Mouse (Mus musculus) T-helper 1 cell (primary cell): ENCODE measurements around the gene Kif5a.

Experiments used
- in situ Hi-C: fragments of 300-600 bp; cut with MboI, MseI; formaldehyde crosslinking; loops from one replicate; pipeline ENCODE4 v1.15.1; 2025; ENCODE audit warnings: high pct_unique_total_duplicates

Gene Kif5a

GRCm38 (mm10) chr10:127177235-127177634 is 85.9 kb downstream of the Kif5a start:
- in situ Hi-C loops: loop anchor here (5.0 kb wide), 1 partner anchor 100 kb away; the partner anchor contains the start of gene Agap2

GRCm38 (mm10) chr10:127176756-127177155 is 86.4 kb downstream of the Kif5a start:
- in situ Hi-C loops: loop anchor here (5.0 kb wide), 1 partner anchor 99 kb away; the partner anchor contains the start of gene Agap2

- in situ Hi-C loops: loop anchor here (5.0 kb wide), 1 partner anchor 99 kb away; the partner anchor contains the start of gene Agap2
Observed at GRCm38 (mm10) chr10:127176228-127176627, 86.9 kb downstream of the Kif5a start.
